Mouse (Mus musculus) spleen, postnatal 10 days (tissue): Measurements from ENCODE around the gene Map3k14.
"Not testable (repeated sequence)": the region's sequence is repeated elsewhere in the genome, so short reads cannot be mapped to it uniquely, and the experiment has no call there.

ENCODE experiments used
- DNase-seq, 2 experiments: peaks; one replicate each; pipeline ENCODE4 v3.0.0; 2021 to 2022; ENCODE audit warnings: low spot score in 2 of 2

Gene Map3k14

GRCm38 (mm10) chr11:103246731-103247290 is 20.5 kb downstream of the Map3k14 start:
- DNase-seq, result no peak

DNA sequence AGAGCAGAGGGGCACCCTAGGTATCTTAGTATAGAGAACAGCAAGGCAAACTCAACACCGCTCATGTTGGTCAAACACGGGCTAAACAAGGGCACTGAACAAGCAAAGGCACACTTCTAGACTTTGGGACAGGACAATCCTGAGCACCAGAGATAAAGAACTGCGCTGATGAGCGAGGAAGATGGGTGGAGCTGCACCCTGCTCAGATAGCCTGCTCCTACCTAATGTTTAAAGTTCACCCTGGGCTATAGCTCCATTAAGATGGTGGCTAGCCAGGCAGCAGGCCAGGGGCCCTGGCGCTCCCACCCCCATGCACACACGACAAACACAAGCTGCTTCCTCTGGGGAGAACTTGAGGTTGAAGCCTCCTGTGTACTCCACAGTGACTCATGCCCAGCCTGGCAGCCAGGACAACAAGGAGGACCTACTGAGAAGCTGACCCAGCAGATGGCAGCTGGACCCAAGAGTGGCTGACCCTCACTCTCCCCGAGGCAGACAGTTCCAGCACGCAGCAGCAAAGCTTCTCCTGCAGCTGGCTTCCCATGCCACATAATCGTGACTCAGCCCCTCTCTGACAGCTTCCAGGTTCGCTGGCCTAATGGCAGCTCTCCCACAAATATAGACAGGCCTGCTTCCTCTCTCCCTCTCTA is 21.1 kb downstream of the Map3k14 start:
- DNase-seq, result no peak

GRCm38 (mm10) chr11:103244856-103245255 is 22.4 kb downstream of the Map3k14 start:
- no peak for DNase-seq

GRCm38 (mm10) chr11:103240740-103241139 is 26.5 kb downstream of the Map3k14 start:
- no peak for DNase-seq

DNA sequence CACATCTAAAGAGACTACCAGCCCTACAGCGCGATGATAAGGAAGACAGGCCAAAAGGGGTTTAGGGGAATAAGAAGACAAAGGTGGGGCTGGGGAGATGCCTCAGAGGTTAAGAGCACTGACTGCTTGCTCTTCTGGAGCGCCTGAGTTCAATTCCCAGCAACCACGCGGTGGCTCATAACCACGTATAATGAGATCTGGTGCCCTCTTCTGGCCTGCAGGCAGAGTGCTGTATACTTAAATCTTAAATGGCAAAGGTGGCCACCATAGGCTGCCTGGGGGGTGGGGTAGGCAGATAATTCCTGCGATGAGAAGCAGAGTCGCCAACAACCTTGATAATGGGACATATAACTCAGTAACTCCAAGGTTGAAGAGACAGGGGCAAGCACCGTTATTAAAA is 29.5 kb downstream of the Map3k14 start:
- no peak for DNase-seq

GRCm38 (mm10) chr11:103236903-103237302 is 30.4 kb downstream of the Map3k14 start:
- DNase-seq, result no peak

GRCm38 (mm10) chr11:103236431-103236830 is 30.8 kb downstream of the Map3k14 start:
- no peak for DNase-seq

DNA sequence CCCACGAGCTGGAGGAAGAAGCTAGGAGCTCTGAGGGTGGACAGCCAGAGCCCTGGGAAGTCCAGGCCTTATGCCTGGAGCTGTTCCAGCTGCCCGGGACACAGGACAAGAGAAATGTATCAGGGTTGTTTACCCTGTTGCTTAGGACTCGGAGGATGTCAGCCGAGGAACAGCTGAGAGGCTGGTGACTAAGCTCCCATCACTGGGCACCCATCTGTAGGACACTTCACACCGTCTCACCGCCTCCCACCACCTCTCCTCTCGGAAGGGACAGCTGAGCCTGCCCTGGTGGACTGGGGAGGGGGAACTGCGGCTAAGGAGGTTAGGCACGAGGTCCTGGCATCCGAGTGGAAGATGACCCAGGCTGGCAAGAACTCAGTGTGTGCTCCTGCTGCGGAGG is 31.6 kb downstream of the Map3k14 start:
- DNase-seq, result no peak

- DNase-seq, result no peak
Observed at GRCm38 (mm10) chr11:103234447-103234846, 32.8 kb downstream of the Map3k14 start.

- DNase-seq, result peak; percentile 61 to 87
Observed at GRCm38 (mm10) chr11:103232966-103233365, 34.3 kb downstream of the Map3k14 start.

GRCm38 (mm10) chr11:103231367-103231766 is 35.9 kb downstream of the Map3k14 start:
- DNase-seq, result no peak

GRCm38 (mm10) chr11:103230626-103231025 is 36.6 kb downstream of the Map3k14 start:
- no peak for DNase-seq

DNA sequence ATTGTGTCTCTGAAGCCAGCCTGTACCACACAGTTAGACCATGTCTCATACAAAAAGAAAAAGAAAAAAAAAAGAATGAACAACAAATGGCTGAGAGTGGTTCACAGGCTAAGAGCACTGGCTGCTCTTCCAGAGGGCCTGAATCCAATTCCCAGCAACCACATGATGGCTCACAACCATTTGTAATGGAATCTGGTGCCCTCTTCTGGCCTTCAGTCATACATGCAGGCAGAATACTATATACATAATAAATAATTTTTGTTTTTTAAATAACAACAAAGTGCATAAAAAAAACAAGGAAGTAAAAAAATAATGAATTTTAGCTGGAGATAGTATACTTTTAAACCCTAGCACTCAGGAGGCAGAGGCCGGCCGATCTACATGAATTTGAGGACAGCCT is 37.7 kb downstream of the Map3k14 start:
- DNase-seq, result no peak

GRCm38 (mm10) chr11:103223951-103224456 is 43.3 kb downstream of the Map3k14 start:
- no peak for DNase-seq

DNA sequence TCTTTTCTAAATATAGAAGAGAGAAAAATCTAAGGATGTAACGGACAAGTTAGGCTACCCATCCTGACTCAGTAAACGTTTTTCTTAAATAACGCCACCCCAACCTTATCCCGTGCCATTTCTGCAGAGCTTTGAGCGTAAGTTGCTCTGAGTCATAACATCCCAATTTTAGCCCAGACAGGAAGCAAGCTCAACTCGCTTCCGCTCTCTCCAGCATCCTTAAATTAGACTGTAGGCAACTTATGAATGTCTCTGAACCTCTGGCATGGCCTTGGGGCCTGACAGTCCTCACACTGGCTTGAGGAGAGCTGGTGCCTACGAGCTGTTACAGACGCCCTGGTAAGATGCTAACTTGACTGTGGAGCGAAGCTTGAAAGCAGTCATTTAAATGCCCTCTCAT is 43.8 kb downstream of the Map3k14 start:
- DNase-seq, result no peak

GRCm38 (mm10) chr11:103222718-103223117 is 44.6 kb downstream of the Map3k14 start:
- DNase-seq, result not testable (repeated sequence)

DNA sequence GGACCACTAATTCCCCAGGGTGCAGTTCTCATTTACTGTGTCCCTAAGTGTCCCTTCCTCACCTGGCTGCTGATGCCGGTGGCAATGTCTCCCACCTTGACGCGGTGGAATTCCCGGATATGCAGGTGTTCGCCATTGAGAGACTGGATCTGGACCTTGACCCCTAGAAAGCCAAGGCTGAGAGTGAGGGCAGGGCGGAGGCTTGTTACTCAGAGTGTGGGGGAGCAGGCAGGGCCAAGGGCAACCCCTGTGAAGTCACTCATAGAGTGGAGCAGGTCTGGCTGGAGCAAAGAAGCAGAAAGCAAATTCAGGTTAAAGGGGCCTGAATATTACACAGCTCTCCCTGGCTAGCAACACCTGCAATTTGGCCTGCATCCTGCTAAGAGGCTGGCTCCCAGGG is 45.8 kb downstream of the Map3k14 start:
- DNase-seq, result no peak

DNA sequence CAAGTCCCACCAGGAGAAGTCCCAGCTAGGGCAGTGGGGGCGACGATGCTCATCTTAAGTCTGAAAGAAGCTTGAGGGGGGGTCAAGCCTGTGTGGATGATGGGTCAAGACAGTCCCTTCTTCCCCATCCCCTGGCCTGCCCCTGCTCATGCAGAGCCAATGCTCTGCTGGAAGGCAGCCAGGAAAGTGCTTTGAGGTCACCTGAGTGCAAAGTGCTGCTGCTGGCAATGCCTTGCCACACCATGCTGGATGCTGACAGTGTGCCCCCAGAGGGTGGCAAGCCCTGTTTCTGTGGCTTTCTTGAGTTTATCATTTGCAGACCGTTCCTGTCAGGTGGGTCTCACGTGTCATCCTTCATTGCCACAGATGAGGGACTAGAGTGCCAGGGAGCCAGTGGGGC is 47.3 kb downstream of the Map3k14 start:
- DNase-seq, result no peak

- no peak for DNase-seq
Observed at GRCm38 (mm10) chr11:103219259-103219658, 48.0 kb downstream of the Map3k14 start.

- DNase-seq, result no peak
Observed at GRCm38 (mm10) chr11:103218517-103218901, 48.8 kb downstream of the Map3k14 start.

DNA sequence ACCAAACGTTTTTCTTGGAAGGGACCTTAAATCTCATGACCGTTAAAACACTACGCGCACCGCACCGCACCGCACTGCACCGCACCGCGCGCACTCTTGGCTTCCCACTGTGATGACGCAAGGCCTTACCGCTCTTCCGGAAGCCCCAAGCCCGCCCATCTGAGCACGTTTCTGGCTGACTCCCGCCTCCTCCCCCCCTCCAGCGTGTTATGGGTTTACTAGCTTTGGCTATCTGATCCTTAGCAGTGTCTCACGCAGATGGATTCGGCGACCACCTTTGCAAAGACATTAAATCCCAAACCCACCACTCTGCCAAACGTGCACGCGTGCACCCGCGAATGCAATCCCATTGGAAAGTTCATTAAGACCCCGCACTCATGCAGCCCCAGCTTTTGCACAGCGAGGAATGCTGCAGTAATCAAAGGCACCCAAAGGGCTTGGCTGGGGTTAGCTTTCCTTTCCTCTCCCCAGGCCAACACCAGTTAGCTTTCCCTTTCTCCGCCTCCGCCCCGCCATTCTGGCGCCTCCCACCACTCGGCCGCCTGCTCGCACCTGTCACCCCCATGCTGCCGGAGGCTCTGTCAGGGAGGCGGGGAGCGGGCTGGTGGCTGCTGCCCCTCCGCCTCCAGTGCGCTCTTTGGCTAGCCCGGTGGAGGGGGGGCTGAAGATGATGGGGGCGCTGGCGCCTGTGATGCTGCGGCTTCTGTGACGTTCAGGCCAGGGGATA is 49.3 kb downstream of the Map3k14 start, which contains the start of gene Spata32:
Gene Spata32, minus strand, starts transcription at position 643 of the 727 bp plus-strand sequence.
- DNase-seq, result peak; percentile 24 to 61

DNA sequence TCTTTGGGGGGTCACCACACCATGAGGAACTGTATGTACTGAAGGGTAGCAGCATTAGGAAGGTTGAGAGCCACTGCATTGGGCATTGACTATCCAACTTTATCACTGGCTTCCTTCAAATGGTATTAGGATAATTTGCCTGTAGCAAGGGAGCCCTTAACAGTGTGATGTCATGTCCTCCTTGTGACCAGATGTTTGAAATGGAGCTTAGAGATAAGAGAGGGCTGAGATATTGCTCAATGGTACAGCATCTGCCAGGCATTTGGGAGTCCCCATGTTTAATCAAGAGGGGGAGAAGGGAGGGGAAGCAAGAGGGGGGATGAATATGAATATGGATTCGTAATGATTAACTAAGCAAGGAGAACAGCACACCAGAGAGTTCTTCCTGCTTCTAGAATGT is 51.9 kb downstream of the Map3k14 start:
- DNase-seq, result no peak

DNA sequence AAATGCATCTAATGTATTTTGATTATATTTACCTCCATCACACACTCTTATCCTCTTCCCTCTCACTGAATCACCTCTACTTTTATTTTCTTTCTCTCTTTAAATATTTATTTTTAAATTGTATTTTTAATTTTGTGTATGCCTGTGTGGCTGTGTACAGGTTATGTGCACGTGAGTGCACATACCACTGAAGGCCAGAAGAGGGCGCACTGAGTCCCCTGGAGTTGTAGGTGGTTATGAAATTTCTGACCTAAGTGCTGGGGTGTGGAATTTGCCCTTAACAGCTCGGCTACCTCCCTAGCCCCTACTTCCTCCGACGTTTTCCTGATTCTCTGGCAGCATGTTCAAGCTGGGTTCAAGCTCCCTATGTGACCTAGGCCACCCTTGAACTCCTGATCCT is 53.6 kb downstream of the Map3k14 start:
- no peak for DNase-seq
